Mouse (Mus musculus) intestine, embryonic 14.5 days (tissue): ENCODE results near the gene Proser2. TPM values are rescaled to one million over a fixed set of nuclear protein-coding genes. Genes with fewer than 3 reads are reported as not detected.

Source experiments
- ATAC-seq: fragments of 200-750 bp; cut with Nextera tagmentation; replicated peaks from 2 replicates; pipeline ENCODE4 v1.8.0; 2017; ENCODE audit warnings: low read depth, moderate number of reproducible peaks, moderate TSS enrichment, moderate library complexity; ENCODE audit not compliant: low FRiP score, low TSS enrichment
- DNase-seq: peaks from one replicate; pipeline ENCODE4 v3.0.0-alpha.2; 2018; ENCODE audit warnings: low spot score
- H3K27ac ChIP-seq: fragments of 300-500 bp; sonication (generic); 2 replicates; pipeline ENCODE4 v1.5.1; 2014; ENCODE audit warnings: low read depth, mild to moderate bottlenecking, control low read depth
- H3K27me3 ChIP-seq: fragments of 300-500 bp; sonication (generic); replicated peaks from 2 replicates; pipeline ENCODE4 v1.6.1; 2014; ENCODE audit warnings: low read length, control low read depth; ENCODE audit not compliant: control insufficient read depth, insufficient read depth
- H3K36me3 ChIP-seq: fragments of 300-500 bp; sonication (generic); 2 replicates; pipeline ENCODE4 v1.6.1; 2014; ENCODE audit warnings: low read length, control low read depth; ENCODE audit not compliant: control insufficient read depth, insufficient read depth
- H3K4me1 ChIP-seq: fragments of 300-500 bp; sonication (generic); replicated peaks from 2 replicates; pipeline ENCODE4 v1.6.1; 2014; ENCODE audit warnings: low read length, control low read depth, mixed read lengths; ENCODE audit not compliant: control insufficient read depth, insufficient read depth
- H3K4me2 ChIP-seq: fragments of 300-500 bp; sonication (generic); 2 replicates; pipeline ENCODE4 v1.6.1; 2014; ENCODE audit warnings: low read length
- H3K4me3 ChIP-seq: fragments of 300-500 bp; sonication (generic); 2 replicates; pipeline ENCODE4 v1.5.1; 2014; ENCODE audit warnings: low read depth, low read length, control low read depth, mixed read lengths
- H3K9ac ChIP-seq: fragments of 300-500 bp; sonication (generic); 2 replicates; pipeline ENCODE4 v1.6.1; 2014; ENCODE audit warnings: mild to moderate bottlenecking, low read length
- H3K9me3 ChIP-seq: fragments of 300-500 bp; sonication (generic); 2 replicates; pipeline ENCODE4 v1.6.1; 2016; ENCODE audit warnings: low read length, control low read depth; ENCODE audit not compliant: control insufficient read depth
- WGBS: fragments of 180-500 bp; shearing (Covaris S2); extraction: QIAGEN DNeasy Blood & Tissue Kit; methylation state at CpG from one replicate; pipeline ENCODE4 v1.1.7; 2014; 5-methylcytosine and 5-hydroxymethylcytosine counted together
- polyA plus RNA-seq: library from polyadenylated mRNA; unstranded; fragments of >200 nt; fragmentation: Nextera tagmentation; extraction: Ambion mirVana; gene quantifications from 2 replicates; pipeline ENCODE4 v1.2.1, GENCODE M21; 2014

Gene Proser2
- polyA plus RNA-seq, 1 experiment from 2014 or later, result 25.1 TPM

- no peak for ATAC-seq
- 80% methylated on average over 16 of the region's 16 CpGs for WGBS
- DNase-seq, result no peak
- Histone ChIP-seq H3K9ac (no peak overlapping the region), H3K4me1 (no peaks in the 10 kb centered on the region), H3K4me2 (no peak overlapping the region), H3K4me3 (no peak overlapping the region), H3K9me3 (no peaks in the 10 kb centered on the region), H3K27ac (no peak overlapping the region), H3K27me3 (no peaks in the 10 kb centered on the region), H3K36me3 (no peaks in the 10 kb centered on the region)
Measured at GRCm38 (mm10) chr2:6142915-6143654, 13.1 kb upstream of the Proser2 start.

- no peaks in the 10 kb centered on the region for H3K27me3 ChIP-seq
- no peak overlapping the region for H3K4me3 ChIP-seq
- H3K27ac ChIP-seq, result no peak overlapping the region
- no peak for ATAC-seq
- WGBS, result 80% methylated on average over 9 of the region's 9 CpGs
- DNase-seq, result no peak
- no peak overlapping the region for H3K4me2 ChIP-seq
- H3K9me3 ChIP-seq, result no peaks in the 10 kb centered on the region
- H3K4me1 ChIP-seq, result no peaks in the 10 kb centered on the region
- no peaks in the 10 kb centered on the region for H3K36me3 ChIP-seq
- no peak overlapping the region for H3K9ac ChIP-seq
Measured at GRCm38 (mm10) chr2:6140572-6141161, 10.7 kb upstream of the Proser2 start.

DNA sequence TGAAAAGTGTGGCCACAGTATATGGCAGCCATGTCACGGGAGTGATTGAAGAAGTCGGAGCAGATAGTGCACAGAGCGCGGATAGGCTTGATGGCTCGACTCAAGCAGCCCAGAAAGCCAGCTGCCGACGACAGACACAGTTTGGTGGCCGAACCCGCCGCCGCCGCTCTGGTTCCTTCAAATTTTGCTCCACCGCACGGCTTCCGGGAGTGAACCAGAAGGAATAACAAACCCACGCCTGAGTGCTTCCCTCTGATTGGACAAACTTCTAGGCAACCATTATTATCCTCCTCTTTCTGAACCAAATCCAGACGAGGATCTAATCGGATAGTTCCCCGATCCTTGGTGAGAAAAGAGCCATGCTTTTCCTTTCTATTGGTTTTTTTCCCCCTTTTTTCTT, 3.9 kb upstream of the Proser2 start:
- Histone ChIP-seq H3K36me3 (no peaks in the 10 kb centered on the region), H3K9ac (no peak overlapping the region), H3K4me3 (no peak overlapping the region), H3K9me3 (no peaks in the 10 kb centered on the region), H3K27ac (no peak overlapping the region), H3K4me1 (no peaks in the 10 kb centered on the region), H3K27me3 (0 out of 2 replicates have a peak, but pooled peaks cover 11% of the 10 kb centered on the region), H3K4me2 (no peak overlapping the region)
- WGBS, result 87% methylated on average over 19 of the region's 19 CpGs
- DNase-seq, result no peak
- ATAC-seq, result no peak

DNA sequence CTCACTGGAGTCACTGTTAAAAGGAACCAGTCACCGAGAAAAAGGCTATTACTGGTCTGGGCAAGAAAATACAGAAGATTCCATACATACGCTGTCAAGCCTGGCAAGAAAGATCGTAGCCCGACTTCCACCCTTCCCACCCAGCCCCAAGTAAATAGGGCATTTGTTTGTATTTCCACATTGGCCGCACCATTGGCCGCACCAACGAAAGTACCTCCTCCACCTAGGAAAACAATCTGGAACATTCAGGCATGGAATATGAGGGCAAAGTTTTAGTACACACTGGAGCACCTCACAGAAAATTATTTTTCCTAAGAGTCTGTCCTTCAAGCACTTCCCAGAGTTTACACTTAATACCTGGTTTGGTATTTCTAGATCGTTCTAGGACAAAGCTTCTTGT, 1.1 kb downstream of the Proser2 start:
- no peak for ATAC-seq
- no peak for DNase-seq
- no peaks in the 10 kb centered on the region for H3K9me3 ChIP-seq
- peak overlapping the region; percentile 61 for H3K9ac ChIP-seq
- H3K27ac ChIP-seq, result peak overlapping the region; percentile 16; the same call in 1 of the 2 replicates
- 44% methylated on average over 8 of the region's 8 CpGs for WGBS
- no peaks in the 10 kb centered on the region for H3K36me3 ChIP-seq
- peak overlapping the region; percentile 74 for H3K4me2 ChIP-seq
- no peaks in the 10 kb centered on the region for H3K4me1 ChIP-seq
- peak overlapping the region; percentile 73 for H3K4me3 ChIP-seq
- peaks cover 18% of the 10 kb centered on the region for H3K27me3 ChIP-seq

GRCm38 (mm10) chr2:6128136-6128805, 1.7 kb downstream of the Proser2 start:
- Histone ChIP-seq H3K9ac (0 out of 2 replicates have a peak overlapping the region, but pooled peaks have one; percentile 61), H3K9me3 (no peaks in the 10 kb centered on the region), H3K4me2 (peak overlapping the region; percentile 74), H3K4me3 (peak overlapping the region; percentile 10; the same call in 1 of the 2 replicates), H3K4me1 (no peaks in the 10 kb centered on the region), H3K27me3 (peaks cover 18% of the 10 kb centered on the region), H3K27ac (no peak overlapping the region), H3K36me3 (no peaks in the 10 kb centered on the region)
- ATAC-seq, result no peak
- no peak for DNase-seq
- 80% methylated on average over 11 of the region's 11 CpGs for WGBS

GRCm38 (mm10) chr2:6123046-6123445, 7.0 kb downstream of the Proser2 start:
- no peak overlapping the region for H3K4me2 ChIP-seq
- H3K4me3 ChIP-seq, result no peak overlapping the region
- H3K4me1 ChIP-seq, result peaks cover 2% of the 10 kb centered on the region; the same call in 1 of the 2 replicates
- DNase-seq, result no peak
- no peaks in the 10 kb centered on the region for H3K9me3 ChIP-seq
- H3K9ac ChIP-seq, result no peak overlapping the region
- WGBS, result 79% methylated on average over 7 of the region's 7 CpGs
- H3K27ac ChIP-seq, result no peak overlapping the region
- H3K27me3 ChIP-seq, result peaks cover 2% of the 10 kb centered on the region
- no peaks in the 10 kb centered on the region for H3K36me3 ChIP-seq
- ATAC-seq, result no peak

- Histone ChIP-seq H3K4me2 (no peak overlapping the region), H3K27ac (no peak overlapping the region), H3K4me3 (no peak overlapping the region), H3K4me1 (peaks cover 2% of the 10 kb centered on the region; the same call in 1 of the 2 replicates), H3K36me3 (no peaks in the 10 kb centered on the region), H3K9me3 (no peaks in the 10 kb centered on the region), H3K27me3 (no peaks in the 10 kb centered on the region), H3K9ac (no peak overlapping the region)
- DNase-seq (no peak), ATAC-seq (no peak)
- WGBS, result 84% methylated on average over 2 of the region's 2 CpGs
Measured at GRCm38 (mm10) chr2:6121091-6121490, 8.9 kb downstream of the Proser2 start.

- Histone ChIP-seq H3K4me3 (no peak overlapping the region), H3K9me3 (no peaks in the 10 kb centered on the region), H3K27me3 (no peaks in the 10 kb centered on the region), H3K4me1 (peaks cover 2% of the 10 kb centered on the region; the same call in 1 of the 2 replicates), H3K9ac (no peak overlapping the region), H3K4me2 (no peak overlapping the region), H3K27ac (no peak overlapping the region), H3K36me3 (no peaks in the 10 kb centered on the region)
- peak; percentile 80 for ATAC-seq
- DNase-seq, result no peak
- WGBS, result 70% methylated on average over 10 of the region's 10 CpGs
Measured at GRCm38 (mm10) chr2:6118246-6118645, 11.8 kb downstream of the Proser2 start.
